In the genomic region with DNA sequence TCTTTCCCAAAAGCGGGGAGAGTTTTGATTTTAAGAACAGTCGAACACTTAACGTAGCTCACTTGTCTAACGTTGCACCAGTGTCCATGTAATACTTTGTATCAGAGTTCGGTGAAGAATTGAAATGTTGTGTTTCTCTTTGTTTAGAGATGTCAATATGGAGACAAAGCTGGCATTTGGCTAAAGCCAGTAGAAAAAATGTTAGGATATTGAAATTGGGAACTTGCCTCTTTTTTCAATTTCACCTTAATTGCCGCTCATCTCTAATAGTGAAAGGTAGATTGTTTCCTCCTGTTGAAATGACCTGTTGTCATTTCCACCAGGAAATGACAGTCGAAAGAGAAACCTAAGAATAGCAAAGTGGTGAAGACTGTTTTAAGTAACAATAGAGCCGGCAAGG, we compare ENCODE assay signal across 9 mouse cellular contexts. TPM values are rescaled to one million over a fixed set of nuclear protein-coding genes. Genes with fewer than 3 reads are reported as not detected.
A peak's percentile ranks its signal among the peaks of the same experiment; 100 is the strongest.
DNase-seq lines count a peak whose midpoint lies in the region; ATAC-seq and TF ChIP-seq lines count a peak whose summit lies in the region.
"Had no signal": no experiment of that assay in that cellular context is flagged by ENCODE, and none has a peak within 500 bp of the region (broad histone marks: within the 10 kb centered on the region; RNA-seq: fewer than 3 reads in every experiment).

No protein-coding gene starts in this region.

- H3K9ac ChIP-seq in heart, embryonic 15.5 days = peak overlapping the region; percentile 76
- peak overlapping the region; percentile 95 for H3K9ac ChIP-seq in hindbrain, embryonic 12.5 days
- peak overlapping the region; percentile 86 for H3K9ac ChIP-seq in midbrain, embryonic 11.5 days (ENCODE audit: low read length)

- H3K4me3 ChIP-seq in heart, embryonic 15.5 days = peak overlapping the region; percentile 70
- peak overlapping the region; percentile 80 for H3K4me3 ChIP-seq in G1E (ENCODE audit: low read depth, low read length)
- peak overlapping the region; percentile 82 for H3K4me3 ChIP-seq in hindbrain, embryonic 12.5 days
- peak overlapping the region; percentile 87 for H3K4me3 ChIP-seq in midbrain, embryonic 11.5 days (ENCODE audit: low read depth, low read length)

- peaks cover 17% of the 10 kb centered on the region for H3K4me1 ChIP-seq in heart, embryonic 15.5 days (replicated peaks)
- H3K4me1 ChIP-seq in G1E (ENCODE audit: insufficient read depth, low read depth, low read length) = peaks cover 26% of the 10 kb centered on the region
- H3K4me1 ChIP-seq in hindbrain, embryonic 12.5 days = peaks cover 17% of the 10 kb centered on the region
- H3K4me1 ChIP-seq in midbrain, embryonic 11.5 days (ENCODE audit: control insufficient read depth, insufficient read depth, low read length) = peaks cover 11% of the 10 kb centered on the region

- no peak for TF ChIP-seq CTCF in G1E (IDR thresholded peaks at IDR 0.05; ENCODE audit: low read depth, low read length)

- H3K4me2 ChIP-seq in heart, embryonic 15.5 days = peak overlapping the region; percentile 68
- H3K4me2 ChIP-seq in hindbrain, embryonic 12.5 days (replicated peaks) = peak overlapping the region; percentile 74
- H3K4me2 ChIP-seq in midbrain, embryonic 11.5 days = peak overlapping the region; percentile 81

- no peak for ATAC-seq in heart, embryonic 15.5 days (replicated peaks; ENCODE audit: insufficient number of reproducible peaks, insufficient read depth, low FRiP score, low read depth)
- no peak for ATAC-seq in G1E (ENCODE audit: extremely low read depth, insufficient number of reproducible peaks, low FRiP score, poor library complexity, severe bottlenecking)
- ATAC-seq in hindbrain, embryonic 12.5 days (ENCODE audit: low FRiP score) = no peak
- no peak for ATAC-seq in midbrain, embryonic 11.5 days (ENCODE audit: low FRiP score)

- H3K36me3 ChIP-seq in heart, embryonic 15.5 days = peaks cover 37% of the 10 kb centered on the region
- H3K36me3 ChIP-seq in G1E (replicated peaks) = peaks cover 73% of the 10 kb centered on the region
- H3K36me3 ChIP-seq in hindbrain, embryonic 12.5 days = peaks cover 37% of the 10 kb centered on the region
- peaks cover 11% of the 10 kb centered on the region for H3K36me3 ChIP-seq in midbrain, embryonic 11.5 days (ENCODE audit: control insufficient read depth, insufficient read depth, low read length)

- no peak overlapping the region for H3K27ac ChIP-seq in heart, embryonic 15.5 days
- H3K27ac ChIP-seq in hindbrain, embryonic 12.5 days = no peak overlapping the region
- H3K27ac ChIP-seq in midbrain, embryonic 11.5 days (ENCODE audit: low read depth, low read length) = no peak overlapping the region

- no peaks in the 10 kb centered on the region for H3K27me3 ChIP-seq in heart, embryonic 15.5 days
- H3K27me3 ChIP-seq in G1E (ENCODE audit: insufficient read depth, low read length) = no peaks in the 10 kb centered on the region
- H3K27me3 ChIP-seq in hindbrain, embryonic 12.5 days = no peaks in the 10 kb centered on the region
- H3K27me3 ChIP-seq in midbrain, embryonic 11.5 days (ENCODE audit: control insufficient read depth, insufficient read depth, low read length) = no peaks in the 10 kb centered on the region

- DNase-seq in heart, postnatal 4 days = no peak
- DNase-seq in G1E (ENCODE audit: low spot score) = no peak
- no peak for DNase-seq in midbrain, embryonic 11.5 days (ENCODE audit: low spot score, missing footprints)
- no peak for DNase-seq in spleen, adult 18-20 months
- DNase-seq in gastrocnemius, postnatal 25 days = no peak
- no peak for DNase-seq in kidney, adult 8-10 months

- WGBS in heart, embryonic 15.5 days = 53% methylated on average over 8 of the region's 8 CpGs
- WGBS in hindbrain, embryonic 12.5 days = 73% methylated on average over 8 of the region's 8 CpGs
- 74% methylated on average over 8 of the region's 8 CpGs for WGBS in midbrain, embryonic 11.5 days

- H3K9me3 ChIP-seq in heart, embryonic 15.5 days (replicated peaks) = no peaks in the 10 kb centered on the region
- no peaks in the 10 kb centered on the region for H3K9me3 ChIP-seq in G1E (replicated peaks)
- H3K9me3 ChIP-seq in hindbrain, embryonic 12.5 days (replicated peaks) = no peaks in the 10 kb centered on the region
- no peaks in the 10 kb centered on the region for H3K9me3 ChIP-seq in midbrain, embryonic 11.5 days (ENCODE audit: control insufficient read depth, low read length)

RNA-seq across cellular contexts. Expression of a gene that starts 1.0 kb away (rescaled TPM):
- polyA plus RNA-seq in heart, embryonic 15.5 days (2015; fragmentation: Nextera tagmentation; extraction: Ambion mirVana) = 261 and 296 TPM in 2 replicates
- total RNA-seq in heart, postnatal 4 days (2021) = 100 to 1,000 TPM; 334 to 351 TPM
- total RNA-seq in G1E (2014; fragmentation: Nextera tagmentation) (113 and 119 TPM in 2 replicates), G1E (2017) (271 and 276 TPM in 2 replicates)
- 13.6 and 23.0 TPM in 2 replicates for polyA plus RNA-seq in G1E (2012)
- 331 and 402 TPM in 2 replicates for polyA plus RNA-seq in hindbrain, embryonic 12.5 days (2016; fragmentation: Nextera tagmentation; extraction: Ambion mirVana)
- 404 and 408 TPM in 2 replicates for polyA plus RNA-seq in midbrain, embryonic 11.5 days (2014; fragmentation: Nextera tagmentation; extraction: Ambion mirVana)
- 100 to 1,000 TPM; 189 to 204 TPM for total RNA-seq in gastrocnemius, postnatal 25 days (2021)

RNA-seq across cellular contexts. Expression of a gene that starts 4.6 kb away (rescaled TPM):
- 47.9 and 69.2 TPM in 2 replicates for polyA plus RNA-seq in heart, embryonic 15.5 days (2015; fragmentation: Nextera tagmentation; extraction: Ambion mirVana)
- total RNA-seq in heart, postnatal 4 days (2021) = 10 to 100 TPM; 31.8 to 37.3 TPM
- total RNA-seq in G1E (2014; fragmentation: Nextera tagmentation) = 37.5 and 45.9 TPM in 2 replicates
- total RNA-seq in G1E (2017) = 30.1 and 35.2 TPM in 2 replicates
- polyA plus RNA-seq in G1E (2012) = 72.6 and 87.5 TPM in 2 replicates
- 78.4 and 90.8 TPM in 2 replicates for polyA plus RNA-seq in hindbrain, embryonic 12.5 days (2016; fragmentation: Nextera tagmentation; extraction: Ambion mirVana)
- polyA plus RNA-seq in midbrain, embryonic 11.5 days (2014; fragmentation: Nextera tagmentation; extraction: Ambion mirVana) = 97.8 and 99.5 TPM in 2 replicates
- total RNA-seq in gastrocnemius, postnatal 25 days (2021) = 10 to 100 TPM; 14.0 to 16.2 TPM

RNA-seq across cellular contexts. Expression of a gene that starts 23.7 kb away (rescaled TPM):
- polyA plus RNA-seq in heart, embryonic 15.5 days (2015; fragmentation: Nextera tagmentation; extraction: Ambion mirVana) = 39.1 and 52.4 TPM in 2 replicates
- 10 to 100 TPM; 29.2 to 30.0 TPM for total RNA-seq in heart, postnatal 4 days (2021)
- 187 and 217 TPM in 2 replicates for total RNA-seq in G1E (2014; fragmentation: Nextera tagmentation)
- 110 and 126 TPM in 2 replicates for total RNA-seq in G1E (2017)
- 199 and 288 TPM in 2 replicates for polyA plus RNA-seq in G1E (2012)
- 54.6 and 60.9 TPM in 2 replicates for polyA plus RNA-seq in hindbrain, embryonic 12.5 days (2016; fragmentation: Nextera tagmentation; extraction: Ambion mirVana)
- 76.5 and 82.5 TPM in 2 replicates for polyA plus RNA-seq in midbrain, embryonic 11.5 days (2014; fragmentation: Nextera tagmentation; extraction: Ambion mirVana)
- total RNA-seq in gastrocnemius, postnatal 25 days (2021) = 1 to 10 TPM; 6.0 to 7.5 TPM

RNA-seq across cellular contexts. Expression of a gene that starts 30.8 kb away (rescaled TPM):
- polyA plus RNA-seq in heart, embryonic 15.5 days (2015; fragmentation: Nextera tagmentation; extraction: Ambion mirVana) = 14.7 and 20.0 TPM in 2 replicates
- 10 to 100 TPM; 23.2 to 28.2 TPM for total RNA-seq in heart, postnatal 4 days (2021)
- total RNA-seq in G1E (2014; fragmentation: Nextera tagmentation) (91.0 and 145 TPM in 2 replicates), G1E (2017) (15.8 and 23.8 TPM in 2 replicates)
- 33.1 and 35.5 TPM in 2 replicates for polyA plus RNA-seq in G1E (2012)
- polyA plus RNA-seq in hindbrain, embryonic 12.5 days (2016; fragmentation: Nextera tagmentation; extraction: Ambion mirVana) = 26.7 and 27.3 TPM in 2 replicates
- 29.4 and 33.3 TPM in 2 replicates for polyA plus RNA-seq in midbrain, embryonic 11.5 days (2014; fragmentation: Nextera tagmentation; extraction: Ambion mirVana)
- 1 to 10 TPM in 1 of 2 experiments, under 1 TPM in 1; 0.51 to 1.4 TPM for total RNA-seq in gastrocnemius, postnatal 25 days (2021)

RNA-seq across cellular contexts. Expression of a gene that starts 40.1 kb away (rescaled TPM):
- polyA plus RNA-seq in heart, embryonic 15.5 days (2015; fragmentation: Nextera tagmentation; extraction: Ambion mirVana) = 0.15 and 0.22 TPM in 2 replicates
- not detected for total RNA-seq in heart, postnatal 4 days (2021)
- total RNA-seq in G1E (2014; fragmentation: Nextera tagmentation) (not detected in 2 replicates), G1E (2017) (0.06 and 0.16 TPM in 2 replicates)
- polyA plus RNA-seq in G1E (2012) = not detected in 2 replicates
- polyA plus RNA-seq in hindbrain, embryonic 12.5 days (2016; fragmentation: Nextera tagmentation; extraction: Ambion mirVana) = 1.9 and 2.1 TPM in 2 replicates
- 0.51 and 0.90 TPM in 2 replicates for polyA plus RNA-seq in midbrain, embryonic 11.5 days (2014; fragmentation: Nextera tagmentation; extraction: Ambion mirVana)
- not detected for total RNA-seq in gastrocnemius, postnatal 25 days (2021)
- total RNA-seq: neutrophil, adult 5-6 weeks had no signal

Comparison
In these comparisons a context has a peak if more than half of its experiments do, and no peak if none do; other contexts are left out.
1. RNA of a gene that starts 1.0 kb away (polyA plus RNA-seq): 404 to 408 TPM in midbrain, embryonic 11.5 days, 331 to 402 TPM in hindbrain, embryonic 12.5 days and 261 to 296 TPM in heart, embryonic 15.5 days; 13.6 to 23.0 TPM in G1E; every median in the first group is over 10 times any median in the second.
2. Peak in every context shown above with its lines, with median percentiles within 50 percentile points of each other: H3K4me2 ChIP-seq, H3K4me3 ChIP-seq and H3K9ac ChIP-seq.